Mouse (Mus musculus): ENCODE results near the gene E130309D02Rik.

E130309D02Rik gene

GRCm38 (mm10) chr5:143269363-143270150 is 45.6 kb downstream of the E130309D02Rik start, which contains the start of gene Zfp316:
Gene Zfp316 (minus strand): TSS chr5:143270022.
- in situ Hi-C loops (cut with MboI, MseI) = no loop called here

DNA sequence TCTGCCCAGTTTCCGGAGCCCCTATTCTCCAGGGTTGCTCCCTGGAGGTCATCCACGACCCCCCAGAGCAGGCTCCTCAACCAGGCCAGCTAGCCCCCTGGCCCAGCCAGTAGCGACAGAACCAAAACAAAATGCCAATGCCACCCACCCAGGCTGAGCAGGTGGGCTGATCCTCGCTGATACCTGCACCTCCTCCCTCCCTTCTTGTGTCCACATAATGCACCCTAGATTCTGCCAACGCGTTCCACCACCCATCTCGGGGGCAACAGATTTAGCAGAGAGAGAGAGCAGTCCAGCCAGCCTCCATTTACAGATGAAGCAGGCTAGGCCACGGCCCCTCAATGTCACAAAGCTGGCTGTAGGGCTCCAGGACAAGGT is 46.2 kb downstream of the E130309D02Rik start:
- in situ Hi-C loops (cut with MboI, MseI) = no loop called here

GRCm38 (mm10) chr5:143266794-143267193 is 48.4 kb downstream of the E130309D02Rik start:
- in situ Hi-C loops (cut with MboI, MseI) = no loop called here

DNA sequence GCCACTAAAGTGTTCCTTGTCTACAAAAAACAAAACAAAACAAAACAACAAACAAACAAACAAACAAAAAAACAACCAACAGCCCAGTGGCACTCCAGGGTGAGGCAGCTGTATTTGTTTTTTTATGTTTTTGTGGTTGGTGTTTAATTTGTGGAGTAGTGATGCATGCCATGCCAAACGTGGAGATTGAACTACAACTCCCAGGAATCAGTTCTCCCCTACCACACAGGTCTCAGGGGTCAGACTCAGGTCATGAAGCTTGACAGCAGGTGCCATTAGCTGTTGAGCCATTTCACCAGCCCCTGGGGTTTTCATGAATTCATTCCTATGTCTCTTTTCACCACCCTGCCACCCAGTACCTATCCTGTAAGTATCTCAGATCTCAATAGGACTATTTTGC is 49.8 kb downstream of the E130309D02Rik start:
- in situ Hi-C loops (cut with MboI, MseI) = no loop called here

DNA sequence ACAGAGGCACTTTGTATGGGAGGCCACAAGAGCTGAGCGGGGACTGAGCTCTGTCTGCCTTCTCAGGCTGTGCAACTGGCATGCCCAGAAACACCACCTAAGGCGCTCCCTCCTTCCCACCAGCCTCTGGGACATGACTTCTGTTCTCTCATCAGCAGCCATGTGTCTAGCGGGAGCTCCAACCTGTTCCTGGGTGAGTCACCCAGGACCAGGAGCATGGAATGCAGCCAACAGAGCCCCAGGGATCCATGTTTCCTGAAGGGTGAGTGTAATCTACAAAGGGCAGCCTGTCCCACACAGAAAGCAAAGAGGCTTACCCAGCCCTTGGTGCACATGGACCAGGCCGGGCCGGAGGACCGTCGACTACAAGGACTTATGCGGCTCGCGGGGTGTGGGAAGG is 50.5 kb downstream of the E130309D02Rik start:
- in situ Hi-C loops (cut with MboI, MseI) = no loop called here

DNA sequence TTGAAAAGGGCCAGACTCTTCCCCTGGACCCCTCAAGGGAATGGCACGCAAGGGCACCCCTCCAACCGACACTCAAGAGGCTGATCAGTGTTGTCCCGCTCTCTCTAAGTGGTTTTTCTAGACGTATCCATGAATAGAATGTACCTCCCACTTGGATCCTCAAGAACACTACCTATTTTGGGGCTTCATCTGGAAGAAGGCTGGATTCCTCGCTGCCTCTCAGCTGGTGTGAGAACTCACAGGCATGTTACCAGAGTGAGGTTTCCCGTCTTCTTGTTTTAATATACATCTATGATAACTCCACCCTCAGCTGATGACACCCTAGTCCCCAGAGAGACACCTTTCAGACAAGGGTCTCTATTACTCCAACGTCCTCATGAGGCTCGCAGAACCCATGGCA is 53.5 kb downstream of the E130309D02Rik start:
- in situ Hi-C loops (cut with MboI, MseI) = no loop called here

DNA sequence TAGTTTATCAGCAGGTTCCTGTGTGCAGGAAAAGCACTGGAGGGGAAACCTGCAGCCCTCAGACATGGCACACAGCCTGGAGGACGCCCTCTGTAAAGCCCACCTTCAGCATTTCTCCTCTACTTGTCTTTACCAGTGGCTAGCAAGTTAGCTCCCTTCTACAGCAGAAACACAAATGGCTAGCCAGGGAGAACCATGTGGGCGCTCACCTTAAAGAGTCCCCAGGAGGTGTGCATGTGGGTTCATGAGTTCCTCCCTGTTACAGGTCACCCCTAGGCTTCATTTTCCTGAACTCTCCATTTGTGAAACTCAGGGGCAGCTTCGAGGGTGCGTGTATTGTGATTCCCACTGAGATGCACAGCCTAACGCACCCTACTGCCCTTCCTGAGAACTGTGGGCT is 59.4 kb downstream of the E130309D02Rik start:
- in situ Hi-C loops (cut with MboI, MseI) = no loop called here

DNA sequence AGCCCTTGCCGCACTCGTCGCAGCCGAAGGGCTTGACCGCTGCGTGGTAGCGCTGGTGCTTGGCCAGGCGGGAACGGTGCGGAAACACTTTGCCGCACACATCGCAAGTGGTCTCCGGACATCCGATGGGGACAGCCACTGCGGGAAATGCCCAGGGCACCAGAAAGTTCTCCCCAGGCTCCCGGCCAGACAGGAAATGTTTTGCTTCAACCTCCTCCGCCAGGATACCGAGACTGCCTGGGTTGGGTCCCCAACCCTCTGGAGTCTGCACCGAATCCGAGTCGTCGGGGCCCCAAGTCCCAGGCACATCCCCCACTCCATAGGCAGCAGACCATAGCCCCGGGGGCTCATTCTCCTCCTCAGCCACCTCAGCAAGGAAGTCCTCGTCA is 60.0 kb downstream of the E130309D02Rik start:
- in situ Hi-C loops (cut with MboI, MseI) = no loop called here

DNA sequence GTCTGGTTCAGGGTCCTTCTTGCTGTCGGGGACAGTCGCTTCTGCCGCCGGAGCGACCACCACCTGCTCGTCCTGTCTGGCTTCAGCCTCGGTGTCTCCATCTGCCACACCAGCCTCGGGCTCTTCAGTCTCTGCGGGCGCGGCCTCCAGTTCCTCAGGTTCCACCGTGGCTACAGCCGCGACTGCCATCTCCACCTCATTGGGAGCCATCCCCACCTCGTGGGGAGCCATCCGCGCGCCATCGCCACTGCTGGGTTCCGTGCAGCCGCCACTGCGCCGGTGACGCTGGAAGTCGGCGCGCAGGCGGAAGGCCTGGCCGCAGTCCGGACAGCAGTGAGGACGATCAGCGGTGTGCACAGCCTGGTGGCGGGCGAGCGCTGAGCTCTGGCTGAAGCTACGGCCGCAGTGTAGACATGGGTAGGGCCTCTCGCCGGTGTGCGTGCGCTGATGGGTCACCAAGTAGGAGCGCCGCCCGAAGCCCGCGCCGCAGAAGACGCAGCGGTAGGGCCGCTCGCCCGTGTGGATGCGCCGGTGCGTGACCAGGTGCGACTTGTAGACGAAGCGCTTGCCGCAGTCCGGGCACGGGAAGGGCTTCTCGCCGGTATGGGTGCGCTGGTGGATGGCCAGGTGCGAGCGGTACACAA is 60.6 kb downstream of the E130309D02Rik start:
- in situ Hi-C loops (cut with MboI, MseI) = no loop called here

DNA sequence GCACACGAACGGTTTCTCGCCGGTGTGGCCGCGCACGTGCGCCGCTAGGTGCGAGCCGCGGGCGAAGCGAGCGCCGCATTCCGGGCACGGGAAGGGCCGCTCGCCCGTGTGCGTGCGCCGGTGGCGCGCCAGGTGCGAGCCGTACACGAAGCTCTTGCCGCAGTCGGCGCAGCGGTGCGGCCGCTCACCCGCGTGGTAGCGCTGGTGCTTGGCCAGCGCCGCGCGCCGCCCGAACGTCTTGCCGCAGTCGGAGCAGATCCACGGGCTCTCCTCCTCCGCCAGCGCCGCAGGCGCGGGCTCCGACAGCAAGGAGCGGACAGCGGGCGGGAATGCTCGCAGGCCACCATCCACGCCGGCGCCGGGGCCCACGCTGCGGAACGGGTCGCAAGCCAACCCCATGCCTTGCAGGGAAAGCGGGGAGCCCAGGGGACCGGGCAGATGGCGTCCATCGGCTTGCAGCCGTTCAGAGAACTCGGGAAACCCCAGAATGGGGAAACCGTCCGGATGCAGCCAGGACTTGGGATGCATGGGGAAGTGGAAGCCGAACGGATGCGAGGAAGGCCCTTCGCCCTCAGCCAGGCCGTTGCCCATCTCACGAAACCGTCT is 61.2 kb downstream of the E130309D02Rik start:
- in situ Hi-C loops (cut with MboI, MseI) = no loop called here

DNA sequence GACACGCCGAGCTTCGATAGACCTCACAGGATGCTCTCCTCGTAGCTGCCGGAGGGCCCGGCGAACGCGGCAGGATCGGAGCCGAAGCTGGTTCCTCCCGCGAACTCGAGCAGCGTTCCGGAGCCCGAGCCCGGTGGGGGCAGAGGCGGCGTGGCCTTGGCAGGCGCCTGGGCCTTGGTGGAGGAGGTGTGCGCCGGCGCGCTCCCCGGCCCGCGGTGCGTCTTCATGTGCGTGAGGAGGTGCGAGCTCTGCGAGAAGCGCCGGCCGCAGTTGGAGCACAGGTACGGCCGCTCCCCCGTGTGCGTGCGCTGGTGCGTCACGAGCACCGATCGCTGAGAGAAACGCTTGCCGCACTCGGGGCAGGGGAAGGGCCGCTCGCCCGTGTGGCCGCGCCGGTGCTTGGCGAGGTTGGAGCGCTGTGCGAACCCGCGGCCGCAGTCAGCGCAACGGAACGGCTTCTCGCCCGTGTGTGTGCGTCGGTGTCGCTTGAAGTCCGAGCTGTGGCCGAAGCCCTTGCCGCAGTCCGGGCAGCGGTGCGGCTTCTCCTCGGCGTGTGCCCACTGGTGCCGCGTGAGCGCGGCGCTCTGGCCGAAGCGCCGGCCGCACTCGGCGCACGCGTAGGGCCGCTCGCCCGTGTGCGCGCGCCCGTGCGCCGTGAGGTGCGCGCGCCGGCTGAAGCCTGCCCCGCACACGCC is 61.8 kb downstream of the E130309D02Rik start:
- in situ Hi-C loops (cut with MboI, MseI) = no loop called here

- in situ Hi-C loops (cut with MboI, MseI) = no loop called here
Measured at GRCm38 (mm10) chr5:143252791-143253185, 62.4 kb downstream of the E130309D02Rik start.

DNA sequence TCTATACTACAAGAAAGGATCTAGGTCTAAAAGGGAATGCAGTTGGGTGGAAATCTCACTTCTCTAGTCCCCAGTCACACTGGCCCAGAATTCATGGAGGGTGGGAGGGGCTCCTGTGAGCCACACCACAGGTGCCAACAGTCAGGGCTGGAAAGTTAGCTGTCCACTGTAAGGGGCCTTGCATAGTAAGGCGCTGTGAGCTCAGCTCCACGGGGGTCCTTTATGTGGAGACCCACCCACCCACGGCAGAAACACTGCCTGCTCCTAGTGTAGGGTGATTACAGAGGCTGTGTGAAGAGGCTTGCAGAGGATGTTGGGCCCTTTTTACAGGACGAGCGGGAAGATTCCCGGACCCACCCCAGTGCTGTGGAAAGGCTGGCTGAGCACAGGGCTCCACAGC is 63.1 kb downstream of the E130309D02Rik start:
- in situ Hi-C loops (cut with MboI, MseI) = no loop called here

All from regulatory T cell (primary cell).